Mouse (Mus musculus) frontal cortex, adult (tissue): ENCODE data around the gene Dtnbp1.

Source experiments
- ATAC-seq: cut with Nextera tagmentation; 2 replicates; pipeline ENCODE4 v1.9.2; 2017; ENCODE audit warnings: mild to moderate bottlenecking, moderate library complexity, mixed read lengths; ENCODE audit not compliant: low TSS enrichment

The Dtnbp1 gene

GRCm38 (mm10) chr13:44948320-44949250 lies 53.4 kb downstream of the Dtnbp1 start:
- peak; percentile 45 for ATAC-seq

DNA sequence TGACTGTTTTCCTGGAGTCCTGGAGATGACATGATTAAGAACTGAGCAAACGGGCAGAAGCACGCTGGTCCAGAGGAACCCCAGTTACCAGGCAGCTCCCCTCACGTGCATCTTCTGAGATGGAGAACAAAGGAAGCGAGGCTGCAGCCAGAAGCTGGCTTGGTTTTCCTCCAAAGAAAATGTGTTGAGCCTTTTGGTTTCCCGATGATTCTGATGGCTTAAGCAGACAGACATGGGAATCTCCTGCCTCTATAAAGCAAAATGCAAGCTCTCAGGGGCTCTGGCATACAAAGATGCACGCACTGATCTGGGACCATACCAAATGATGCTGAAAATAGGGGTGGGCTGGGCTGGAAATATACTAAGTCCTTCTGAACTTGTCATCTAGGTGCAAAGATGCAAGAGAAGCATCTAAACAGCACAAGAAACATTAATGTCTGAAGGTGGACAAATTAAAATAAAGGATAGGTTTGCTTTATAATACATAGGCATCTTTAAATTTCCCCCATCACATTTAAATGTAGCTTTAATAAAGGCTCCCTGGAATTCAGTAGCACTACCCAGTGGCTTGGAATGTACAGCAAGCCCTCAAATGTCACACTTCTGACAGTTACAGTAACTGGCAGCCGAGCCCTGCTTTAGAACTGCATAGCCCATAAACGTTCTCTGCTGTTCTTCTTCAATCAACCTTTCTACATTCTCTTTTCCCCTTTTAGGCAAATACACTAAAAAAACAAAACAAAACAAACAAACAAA lies 54.9 kb downstream of the Dtnbp1 start:
- no peak for ATAC-seq

DNA sequence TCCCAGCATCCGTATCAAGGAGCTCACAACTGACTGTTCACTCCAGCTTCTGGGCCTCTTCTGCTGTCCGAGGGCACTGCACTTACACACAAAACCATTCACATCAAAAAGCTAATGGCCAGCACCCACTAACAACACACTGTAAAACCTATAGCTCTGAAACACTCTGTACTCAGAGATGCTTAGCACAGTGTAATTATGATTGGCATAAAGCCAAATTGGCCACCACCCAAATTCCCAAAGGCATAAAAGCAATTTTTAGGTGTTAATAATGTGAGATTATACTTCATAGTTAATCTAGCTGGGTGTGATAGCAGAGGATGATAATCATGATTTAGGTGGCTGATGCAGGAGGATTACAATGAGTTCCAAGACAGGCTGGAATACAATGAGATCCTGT lies 58.3 kb downstream of the Dtnbp1 start:
- no peak for ATAC-seq

- ATAC-seq: no peak
These were observed 62.5 kb downstream of the Dtnbp1 start for GRCm38 (mm10) chr13:44939326-44940035.

DNA sequence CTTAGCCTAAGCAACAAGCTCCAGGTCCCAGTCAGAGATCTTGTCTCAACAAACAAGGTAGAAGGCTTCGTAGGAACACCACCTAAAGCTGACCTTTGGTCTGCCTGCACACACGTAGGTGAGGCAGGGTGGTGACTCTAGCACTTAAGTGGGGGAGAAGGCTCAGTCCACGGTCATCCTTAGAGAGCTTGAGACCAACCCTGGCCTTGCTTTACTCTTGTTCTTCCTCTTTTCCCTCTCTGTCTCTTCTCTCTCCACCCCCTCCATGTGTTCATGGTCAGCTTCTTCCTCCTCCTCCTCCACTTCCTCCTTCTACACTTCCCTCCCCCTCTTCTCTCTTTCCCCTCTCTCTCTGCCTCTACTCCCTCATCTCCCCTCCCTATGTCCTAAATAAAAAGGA lies 64.3 kb downstream of the Dtnbp1 start:
- no peak for ATAC-seq

DNA sequence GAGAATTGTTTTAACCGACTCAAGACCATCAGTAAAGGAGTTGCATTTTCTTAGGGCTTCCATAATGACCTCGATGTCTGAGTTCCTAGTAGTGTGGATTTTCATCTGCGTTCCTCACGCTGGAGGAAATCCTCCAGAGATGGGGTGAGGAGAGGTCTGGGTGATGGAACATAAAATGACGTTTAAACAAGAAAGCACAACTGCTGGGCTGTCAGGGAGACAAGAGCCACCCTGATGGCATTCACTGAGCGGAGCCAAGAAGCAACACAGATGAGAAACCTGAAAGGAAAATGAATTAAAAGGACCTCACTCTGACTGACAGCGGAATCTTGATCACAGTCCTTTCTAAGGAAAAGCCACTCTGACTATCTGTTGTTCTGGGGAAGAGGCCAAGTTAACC lies 68.4 kb downstream of the Dtnbp1 start:
- no peak for ATAC-seq

GRCm38 (mm10) chr13:44932307-44933264 lies 69.4 kb downstream of the Dtnbp1 start:
- ATAC-seq: no peak

DNA sequence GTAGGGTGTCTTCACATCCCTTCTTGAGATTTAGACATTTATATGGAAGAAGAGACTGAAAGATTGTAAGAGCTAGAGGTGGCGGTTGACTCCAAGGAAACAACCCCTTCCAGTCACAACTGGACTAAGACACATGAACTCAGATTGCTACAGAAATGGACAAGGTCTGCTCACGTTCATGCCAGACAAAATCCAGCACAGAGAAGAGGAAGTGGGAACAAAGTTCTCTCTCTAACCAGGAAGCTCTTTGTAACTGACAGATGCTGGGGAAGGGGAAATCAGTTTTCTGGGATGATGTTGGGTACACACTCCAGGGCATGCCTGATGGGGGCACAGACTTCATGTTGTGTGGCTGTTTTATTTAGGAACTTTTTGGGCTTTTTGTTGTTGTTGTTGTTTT lies 75.6 kb downstream of the Dtnbp1 start:
- no peak for ATAC-seq

GRCm38 (mm10) chr13:44925173-44925572 lies 76.8 kb downstream of the Dtnbp1 start:
- ATAC-seq: no peak

DNA sequence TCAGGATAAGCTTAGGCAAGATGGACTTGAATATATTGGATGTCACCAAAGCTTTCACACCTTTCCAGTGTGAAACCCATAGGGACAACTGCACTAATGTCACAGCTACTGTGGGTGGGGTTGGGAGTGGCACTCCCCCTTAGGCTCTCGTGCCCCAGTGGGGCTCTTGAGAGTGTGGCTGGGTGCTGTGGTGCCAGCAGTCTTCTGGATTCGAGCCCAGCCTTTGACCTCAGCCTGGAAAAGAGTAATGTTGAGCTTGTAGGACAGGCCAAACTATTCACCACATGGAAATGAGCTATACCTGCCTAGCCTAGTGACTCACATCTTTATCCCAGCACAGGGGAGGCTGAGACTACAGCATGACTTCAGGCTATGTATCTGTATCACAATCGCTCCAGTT lies 77.9 kb downstream of the Dtnbp1 start:
- ATAC-seq: no peak

GRCm38 (mm10) chr13:44921721-44922120 lies 80.2 kb downstream of the Dtnbp1 start:
- no peak for ATAC-seq

DNA sequence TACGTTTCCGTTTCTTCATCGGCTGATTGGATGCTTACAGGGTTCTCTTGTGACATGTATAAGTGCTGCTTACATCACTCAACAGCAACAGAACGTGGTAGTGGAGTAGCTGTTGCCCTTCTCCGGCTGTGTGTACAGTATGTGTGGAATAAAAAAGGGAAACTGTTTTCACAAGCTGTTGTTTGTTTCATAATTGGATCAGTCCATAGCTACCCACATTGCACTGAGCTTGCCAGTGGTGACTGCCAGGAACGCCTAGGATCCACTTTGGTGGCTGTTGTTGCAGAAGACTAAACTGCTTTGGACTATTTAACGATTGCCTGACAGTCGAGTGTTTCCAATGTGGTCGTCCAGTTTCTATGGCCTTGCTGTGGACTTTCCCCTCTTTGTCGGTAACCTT lies 80.9 kb downstream of the Dtnbp1 start:
- ATAC-seq: peak; percentile 29; the same call in 1 of the 2 replicates

DNA sequence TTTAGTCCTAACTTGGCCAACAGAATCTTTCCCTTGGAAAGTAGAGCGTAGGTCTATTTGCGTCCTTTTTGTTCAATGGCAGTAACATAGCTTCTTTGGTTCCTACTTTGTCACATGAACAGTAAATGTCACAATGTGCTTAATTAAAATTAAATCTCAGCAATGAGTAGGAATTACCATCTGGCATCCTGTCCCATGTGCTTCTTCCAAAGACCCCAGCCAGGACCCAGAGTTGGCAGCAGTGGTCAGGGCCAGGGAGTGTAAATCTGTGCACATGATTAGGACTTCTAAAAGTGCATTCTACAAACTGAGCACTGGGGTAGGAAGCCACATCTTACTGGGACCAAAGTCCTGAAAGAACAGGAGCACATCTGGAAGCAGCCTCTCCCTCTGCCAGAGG lies 83.7 kb downstream of the Dtnbp1 start:
- no peak for ATAC-seq

DNA sequence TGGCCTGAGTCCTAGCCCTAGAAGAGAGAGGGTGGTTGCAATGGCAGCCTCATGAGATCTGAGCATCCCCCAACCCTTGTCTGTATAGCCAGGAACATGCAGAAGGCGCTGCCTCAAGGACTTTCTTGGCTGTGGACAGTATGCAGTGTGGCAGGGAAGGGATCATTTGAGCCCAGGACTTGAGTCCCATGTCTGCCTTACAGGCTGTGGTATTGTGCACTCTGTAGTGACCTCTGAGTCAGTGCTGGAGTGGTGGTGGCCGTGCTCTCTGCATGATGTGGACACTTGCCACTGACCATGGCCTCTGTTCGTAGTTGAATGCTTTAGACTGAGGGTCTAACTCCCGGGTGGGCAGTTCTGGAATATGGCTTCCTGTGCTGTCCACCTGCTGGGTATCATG lies 84.7 kb downstream of the Dtnbp1 start:
- ATAC-seq: no peak

GRCm38 (mm10) chr13:44915945-44916344 lies 86.0 kb downstream of the Dtnbp1 start:
- ATAC-seq: no peak

DNA sequence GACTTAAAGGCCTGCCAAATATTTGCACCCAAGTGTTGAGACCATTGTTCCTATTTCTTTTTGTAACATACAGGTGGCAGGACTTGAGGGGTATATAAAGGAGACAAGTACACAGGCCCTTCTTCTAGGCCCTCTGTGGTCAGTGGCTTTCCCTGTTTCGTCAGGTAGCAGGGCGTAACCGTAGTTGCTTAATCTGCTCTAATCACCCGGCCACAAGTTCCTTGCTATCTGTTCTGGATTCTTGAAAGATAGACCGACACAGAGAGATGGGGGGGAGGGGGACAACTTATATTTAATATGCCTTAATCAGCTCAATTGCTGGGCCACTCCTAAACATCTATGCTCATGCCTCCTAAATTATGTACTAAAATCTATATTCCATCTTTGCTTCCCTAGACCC lies 86.6 kb downstream of the Dtnbp1 start:
- no peak for ATAC-seq

GRCm38 (mm10) chr13:44913560-44913959 lies 88.4 kb downstream of the Dtnbp1 start:
- no peak for ATAC-seq

DNA sequence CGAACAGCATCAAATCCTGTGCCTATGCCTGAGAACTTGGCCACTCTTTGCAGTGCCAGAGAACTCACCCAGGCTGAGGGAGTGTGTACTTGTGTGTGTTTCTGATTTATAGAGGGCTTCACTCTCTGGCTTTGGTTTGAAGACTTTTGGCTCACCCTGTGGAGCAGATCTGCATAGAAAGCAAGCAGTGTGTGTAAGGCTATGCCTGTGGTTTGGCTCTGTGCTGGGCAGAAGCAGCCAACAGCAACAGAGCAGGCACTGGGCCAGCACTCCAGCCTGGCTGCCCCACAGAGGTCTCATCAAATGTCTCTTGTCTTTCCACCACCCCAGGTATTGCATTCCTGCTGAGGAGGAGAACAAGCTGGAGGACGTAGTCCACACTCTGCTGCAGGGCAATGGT lies 89.1 kb downstream of the Dtnbp1 start:
- no peak for ATAC-seq

DNA sequence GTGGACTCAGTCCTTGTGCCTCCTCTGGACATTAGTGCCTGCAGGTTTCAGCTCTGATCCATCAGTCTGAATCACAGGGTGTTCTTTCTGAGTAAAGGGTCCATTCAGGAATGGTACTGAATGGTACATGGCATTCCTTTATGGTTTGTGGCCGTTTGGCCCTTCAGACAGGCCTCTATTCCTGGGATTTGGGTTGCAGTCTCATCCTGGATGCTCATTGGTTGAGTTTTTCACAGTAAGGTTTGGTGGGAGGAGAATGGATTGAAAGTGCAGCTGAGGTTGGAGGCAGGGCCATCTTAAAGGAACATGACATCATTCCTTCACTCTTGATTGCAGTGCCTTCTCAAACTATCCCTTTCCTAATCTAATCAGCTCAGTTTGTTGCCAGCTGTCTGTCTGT lies 93.2 kb downstream of the Dtnbp1 start:
- no peak for ATAC-seq

- ATAC-seq: peak; percentile 91
These were observed 94.2 kb downstream of the Dtnbp1 start for GRCm38 (mm10) chr13:44907702-44908101.

DNA sequence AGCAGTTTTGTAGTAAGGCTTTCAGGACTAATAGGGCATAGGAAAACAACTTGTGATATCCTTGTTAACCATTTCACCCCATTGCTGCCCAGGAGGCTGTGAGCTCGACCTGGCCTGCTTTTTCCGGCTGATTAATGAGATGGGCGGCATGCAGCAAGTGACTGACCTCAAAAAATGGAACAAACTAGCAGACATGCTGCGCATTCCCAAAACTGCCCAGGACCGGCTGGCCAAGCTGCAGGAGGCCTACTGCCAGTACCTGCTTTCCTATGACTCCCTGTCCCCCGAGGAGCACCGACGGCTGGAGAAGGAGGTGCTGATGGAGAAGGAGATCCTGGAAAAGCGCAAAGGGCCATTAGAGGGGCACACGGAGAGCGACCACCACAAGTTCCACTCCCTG lies 95.8 kb downstream of the Dtnbp1 start:
- no peak for ATAC-seq
